Mouse (Mus musculus) layer of hippocampus, postnatal 14 days (tissue): ENCODE measurements around the gene Ptpn14. TPM values are rescaled to one million over a fixed set of nuclear protein-coding genes. Genes with fewer than 3 reads are reported as not detected.

ENCODE experiments used
- total RNA-seq, 2 experiments: library from RNA; stranded (reverse); gene quantifications; 2 replicates each; pipeline ENCODE4 v1.2.3; 2021

Ptpn14 gene
- total RNA-seq, 2 experiments from 2014 or later, result 12.0 to 15.7 TPM

Other genes starting within 250 kb of the Ptpn14 start
- 1 to 10 TPM; 3.0 to 4.0 TPM for gene Cenpf, start 40.2 kb upstream of the Ptpn14 start, total RNA-seq
- 10 to 100 TPM; 82.9 to 89.5 TPM for gene Smyd2, start 194.1 kb downstream of the Ptpn14 start, total RNA-seq